Mouse (Mus musculus) bone marrow macrophage, adult 2 months (primary cell): ENCODE data around the gene Gm10306.

Source experiments
- CTCF ChIP-seq: IDR thresholded peaks from 2 replicates; pipeline ENCODE4 v1.5.1; 2012; ENCODE audit warnings: low read depth, mild to moderate bottlenecking, low read length, moderate library complexity
- POLR2A ChIP-seq: IDR thresholded peaks from 2 replicates; pipeline ENCODE4 v1.6.1; 2012; ENCODE audit warnings: mild to moderate bottlenecking, low read depth, low read length, borderline replicate concordance

DNA sequence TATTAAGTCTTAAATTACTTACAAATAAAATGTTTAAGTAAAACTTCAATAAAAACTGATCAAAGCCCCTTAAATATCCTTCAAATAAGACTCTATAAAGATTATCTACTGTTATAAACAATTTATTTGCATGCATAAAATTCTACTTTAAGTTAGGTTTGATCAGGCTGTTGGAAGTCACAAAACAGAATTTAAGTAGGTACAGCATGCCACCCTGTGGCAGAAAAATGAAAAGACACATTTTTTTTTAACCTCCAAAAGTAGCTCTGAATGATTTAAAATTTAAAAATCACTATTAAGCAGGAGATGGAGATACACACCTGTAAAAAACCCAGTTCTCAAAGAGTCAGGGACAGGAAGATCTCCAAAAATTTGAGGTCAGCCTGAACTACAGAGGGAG, 33.0 kb upstream of the Gm10306 start:
- no peak for TF ChIP-seq POLR2A
- no peak for TF ChIP-seq CTCF
